Mouse (Mus musculus): ENCODE results near the gene Dgke.

DNA sequence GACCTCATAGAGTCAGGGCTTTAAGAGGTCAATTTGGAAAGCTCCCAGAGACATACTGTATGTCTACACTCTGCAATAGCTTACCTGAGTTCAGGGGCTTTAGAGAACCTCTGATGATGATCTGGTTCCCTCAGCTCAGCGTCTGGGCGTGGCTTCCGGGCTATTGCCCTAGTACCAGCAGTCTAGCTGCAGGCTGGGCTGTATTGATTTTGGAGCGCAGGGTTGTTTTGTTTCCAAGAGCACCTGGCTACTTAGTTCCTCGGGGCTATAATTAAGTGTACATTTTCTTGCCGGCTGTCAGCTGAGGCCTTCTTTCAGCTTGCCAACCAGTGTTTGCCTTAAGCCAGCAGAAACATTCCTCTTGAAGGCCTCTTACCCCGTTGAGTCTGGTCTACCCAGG lies 57.2 kb downstream of the Dgke start:
- TF ChIP-seq POLR2A (IDR thresholded peaks at IDR 0.05; ENCODE audit: insufficient read depth, low read length): no peak
- no peak for TF ChIP-seq CTCF (IDR thresholded peaks at IDR 0.05; ENCODE audit: low read depth, low read length)
